Mouse (Mus musculus) forebrain, embryonic 15.5 days (tissue): ENCODE results near the gene Slc36a1. TPM values are rescaled to one million over a fixed set of nuclear protein-coding genes. Genes with fewer than 3 reads are reported as not detected.

Experiments
- ATAC-seq: fragments of 200-750 bp; cut with Nextera tagmentation; replicated peaks from 2 replicates; pipeline ENCODE4 v1.8.0; 2017; ENCODE audit warnings: mild to moderate bottlenecking, moderate TSS enrichment, moderate library complexity
- H3K27ac ChIP-seq: fragments of 300-500 bp; sonication (generic); replicated peaks from 2 replicates; pipeline ENCODE4 v1.5.1; 2015; ENCODE audit warnings: mild to moderate bottlenecking, inconsistent platforms
- H3K27me3 ChIP-seq: fragments of 300-500 bp; sonication (generic); 2 replicates; pipeline ENCODE4 v1.6.1; 2015; ENCODE audit warnings: inconsistent platforms
- H3K36me3 ChIP-seq: fragments of 300-500 bp; sonication (generic); 2 replicates; pipeline ENCODE4 v1.6.1; 2015; ENCODE audit warnings: mild to moderate bottlenecking, inconsistent platforms
- H3K4me1 ChIP-seq: fragments of 300-500 bp; sonication (generic); 2 replicates; pipeline ENCODE4 v1.6.1; 2015; ENCODE audit warnings: inconsistent platforms
- H3K4me2 ChIP-seq: fragments of 300-500 bp; sonication (generic); replicated peaks from 2 replicates; pipeline ENCODE4 v1.6.1; 2015; ENCODE audit warnings: mild to moderate bottlenecking, inconsistent platforms
- H3K4me3 ChIP-seq: fragments of 300-500 bp; sonication (generic); 2 replicates; pipeline ENCODE4 v1.5.1; 2015; ENCODE audit warnings: mild to moderate bottlenecking, inconsistent platforms
- H3K9ac ChIP-seq: fragments of 300-500 bp; sonication (generic); replicated peaks from 2 replicates; pipeline ENCODE4 v1.6.1; 2015; ENCODE audit warnings: mild to moderate bottlenecking, inconsistent platforms
- H3K9me3 ChIP-seq: fragments of 300-500 bp; sonication (generic); 2 replicates; pipeline ENCODE4 v1.6.1; 2016; ENCODE audit warnings: inconsistent platforms
- WGBS: fragments of 180-500 bp; shearing (Covaris S2); methylation state at CpG from one replicate; pipeline ENCODE4 v1.1.7; 2015; ENCODE audit warnings: mixed read lengths; 5-methylcytosine and 5-hydroxymethylcytosine counted together
- polyA plus RNA-seq: library from polyadenylated mRNA; unstranded; fragments of >200 nt; fragmentation: Nextera tagmentation; extraction: Ambion mirVana; gene quantifications from 2 replicates; pipeline ENCODE4 v1.2.1, GENCODE M21; 2015

Gene Slc36a1
- polyA plus RNA-seq, 1 experiment from 2014 or later: 2.6 TPM

- 70% methylated on average over 7 of the region's 7 CpGs for WGBS
- no peaks in the 10 kb centered on the region for H3K9me3 ChIP-seq
- H3K27me3 ChIP-seq: no peaks in the 10 kb centered on the region
- no peak overlapping the region for H3K9ac ChIP-seq
- no peak overlapping the region for H3K27ac ChIP-seq
- no peak overlapping the region for H3K4me3 ChIP-seq
- H3K4me1 ChIP-seq: no peaks in the 10 kb centered on the region
- no peak for ATAC-seq
- no peak overlapping the region for H3K4me2 ChIP-seq
- no peaks in the 10 kb centered on the region for H3K36me3 ChIP-seq
Measured at GRCm38 (mm10) chr11:55240556-55240955, 36.4 kb downstream of the Slc36a1 start.

GRCm38 (mm10) chr11:55250527-55250926 is 46.4 kb downstream of the Slc36a1 start:
- WGBS: 86% methylated on average over 6 of the region's 6 CpGs
- Histone ChIP-seq H3K4me3 (no peak overlapping the region), H3K27ac (no peak overlapping the region), H3K9ac (no peak overlapping the region), H3K9me3 (no peaks in the 10 kb centered on the region), H3K36me3 (no peaks in the 10 kb centered on the region), H3K4me2 (no peak overlapping the region), H3K27me3 (no peaks in the 10 kb centered on the region), H3K4me1 (no peaks in the 10 kb centered on the region)
- no peak for ATAC-seq

- Histone ChIP-seq H3K4me3 (no peak overlapping the region), H3K4me1 (no peaks in the 10 kb centered on the region), H3K9ac (no peak overlapping the region), H3K36me3 (no peaks in the 10 kb centered on the region), H3K27ac (no peak overlapping the region), H3K4me2 (no peak overlapping the region), H3K9me3 (no peaks in the 10 kb centered on the region), H3K27me3 (no peaks in the 10 kb centered on the region)
- WGBS: 92% methylated on average over 9 of the region's 9 CpGs
- ATAC-seq: no peak
Measured at GRCm38 (mm10) chr11:55253391-55253790, 49.2 kb downstream of the Slc36a1 start.

GRCm38 (mm10) chr11:55261105-55261504 is 57.0 kb downstream of the Slc36a1 start:
- Histone ChIP-seq H3K27me3 (no peaks in the 10 kb centered on the region), H3K36me3 (no peaks in the 10 kb centered on the region), H3K4me1 (peaks cover 6% of the 10 kb centered on the region; the same call in 1 of the 2 replicates), H3K9ac (no peak overlapping the region), H3K4me2 (no peak overlapping the region), H3K9me3 (no peaks in the 10 kb centered on the region), H3K27ac (no peak overlapping the region), H3K4me3 (no peak overlapping the region)
- no peak for ATAC-seq
- 88% methylated on average over 4 of the region's 4 CpGs for WGBS

- H3K9ac ChIP-seq: no peak overlapping the region
- ATAC-seq: no peak
- H3K27me3 ChIP-seq: no peaks in the 10 kb centered on the region
- 64% methylated on average over 5 of the region's 5 CpGs for WGBS
- no peaks in the 10 kb centered on the region for H3K36me3 ChIP-seq
- H3K9me3 ChIP-seq: no peaks in the 10 kb centered on the region
- H3K4me1 ChIP-seq: peaks cover 6% of the 10 kb centered on the region; the same call in 1 of the 2 replicates
- no peak overlapping the region for H3K27ac ChIP-seq
- H3K4me3 ChIP-seq: no peak overlapping the region
- no peak overlapping the region for H3K4me2 ChIP-seq
Measured at GRCm38 (mm10) chr11:55262000-55262399, 57.9 kb downstream of the Slc36a1 start.

- H3K27me3 ChIP-seq: no peaks in the 10 kb centered on the region
- H3K9ac ChIP-seq: no peak overlapping the region
- peaks cover 6% of the 10 kb centered on the region; the same call in 1 of the 2 replicates for H3K4me1 ChIP-seq
- no peak overlapping the region for H3K4me3 ChIP-seq
- no peak for ATAC-seq
- H3K36me3 ChIP-seq: no peaks in the 10 kb centered on the region
- 79% methylated on average over 2 of the region's 2 CpGs for WGBS
- H3K27ac ChIP-seq: no peak overlapping the region
- no peak overlapping the region for H3K4me2 ChIP-seq
- no peaks in the 10 kb centered on the region for H3K9me3 ChIP-seq
Measured at GRCm38 (mm10) chr11:55264318-55264717, 60.2 kb downstream of the Slc36a1 start.

- H3K9me3 ChIP-seq: no peaks in the 10 kb centered on the region
- H3K27ac ChIP-seq: no peak overlapping the region
- H3K9ac ChIP-seq: no peak overlapping the region
- H3K27me3 ChIP-seq: no peaks in the 10 kb centered on the region
- no peak overlapping the region for H3K4me3 ChIP-seq
- peak; percentile 66 for ATAC-seq
- 39% methylated on average over 2 of the region's 2 CpGs for WGBS
- H3K4me1 ChIP-seq: peaks cover 6% of the 10 kb centered on the region; the same call in 1 of the 2 replicates
- H3K36me3 ChIP-seq: no peaks in the 10 kb centered on the region
- no peak overlapping the region for H3K4me2 ChIP-seq
Measured at GRCm38 (mm10) chr11:55265647-55266046, 61.5 kb downstream of the Slc36a1 start.

- Histone ChIP-seq H3K4me1 (peaks cover 6% of the 10 kb centered on the region; the same call in 1 of the 2 replicates), H3K36me3 (no peaks in the 10 kb centered on the region), H3K9ac (no peak overlapping the region), H3K4me2 (no peak overlapping the region), H3K27me3 (no peaks in the 10 kb centered on the region), H3K4me3 (no peak overlapping the region), H3K9me3 (no peaks in the 10 kb centered on the region), H3K27ac (no peak overlapping the region)
- ATAC-seq: no peak
- WGBS: 88% methylated on average over 6 of the region's 6 CpGs
Measured at GRCm38 (mm10) chr11:55268580-55268979, 64.4 kb downstream of the Slc36a1 start.

GRCm38 (mm10) chr11:55274756-55275155 is 70.6 kb downstream of the Slc36a1 start:
- 89% methylated on average over 6 of the region's 6 CpGs for WGBS

More at GRCm38 (mm10) chr11:55274756-55275155, 70.6 kb downstream of the Slc36a1 start:
- H3K36me3 ChIP-seq: no peaks in the 10 kb centered on the region
- no peak overlapping the region for H3K9ac ChIP-seq
- H3K27ac ChIP-seq: no peak overlapping the region
- ATAC-seq: no peak
- no peaks in the 10 kb centered on the region for H3K9me3 ChIP-seq
- no peak overlapping the region for H3K4me3 ChIP-seq
- H3K27me3 ChIP-seq: no peaks in the 10 kb centered on the region
- no peaks in the 10 kb centered on the region for H3K4me1 ChIP-seq
- no peak overlapping the region for H3K4me2 ChIP-seq

Other genes with a start within 250 kb of the Slc36a1 start
- gene Tnip1, start 241.4 kb upstream of the Slc36a1 start, polyA plus RNA-seq: 11.3 and 13.2 TPM in 2 replicates
- gene Anxa6, start 170.9 kb upstream of the Slc36a1 start, polyA plus RNA-seq: 39.9 and 40.8 TPM in 2 replicates
- 0.32 and 0.34 TPM in 2 replicates for gene Ccdc69, start 126.2 kb upstream of the Slc36a1 start, polyA plus RNA-seq
- 18.7 and 18.9 TPM in 2 replicates for gene Gm2a, start 106.2 kb upstream of the Slc36a1 start, polyA plus RNA-seq
- gene Slc36a3, start 52.6 kb upstream of the Slc36a1 start, polyA plus RNA-seq: not detected in 2 replicates
- 0.08 TPM in 1 of 2 replicates, not detected in the other for gene Slc36a2, start 19.3 kb upstream of the Slc36a1 start, polyA plus RNA-seq
- 0.03 TPM in 2 replicates for gene Fat2, start 132.2 kb downstream of the Slc36a1 start, polyA plus RNA-seq
- 320 and 352 TPM in 2 replicates for gene Sparc, start 218.8 kb downstream of the Slc36a1 start, polyA plus RNA-seq